Mouse (Mus musculus) heart, adult 9 months (tissue): ENCODE measurements around the gene Eps8l3.

Source experiments
- DNase-seq, 2 experiments: peaks; one replicate each; pipeline ENCODE4 v3.0.0; 2022; ENCODE audit warnings: low spot score in 2 of 2

The Eps8l3 gene

DNA sequence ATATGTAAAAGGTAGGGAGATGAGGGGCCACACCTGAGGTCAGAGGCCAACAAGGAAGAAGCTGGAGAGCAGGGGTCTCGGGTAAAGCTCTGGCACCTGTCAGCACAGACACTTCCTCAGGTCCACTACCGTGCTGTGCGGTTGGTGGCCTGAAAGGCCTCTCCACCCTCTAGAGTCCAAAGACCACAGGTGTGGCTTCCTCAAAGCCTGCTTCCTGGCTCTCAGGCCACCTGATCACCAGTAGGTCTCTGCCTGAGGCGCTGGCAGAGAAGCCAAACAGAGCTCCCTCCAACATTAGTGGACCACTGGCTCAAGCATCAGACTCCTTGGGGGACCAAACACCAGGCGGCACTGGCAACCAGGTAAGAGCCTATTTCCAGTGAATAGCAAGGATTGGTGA, at the start of gene Eps8l3:
Gene Eps8l3, plus strand, starts transcription at position 225 of the 400 bp plus-strand sequence.
- DNase-seq, result no peak

- DNase-seq, result no peak
Observed at GRCm38 (mm10) chr3:107827873-107828405, 49.1 kb upstream of the Eps8l3 start.

GRCm38 (mm10) chr3:107828518-107828917, 48.5 kb upstream of the Eps8l3 start:
- DNase-seq, result peak in 1 of 2 experiments; percentile 60

GRCm38 (mm10) chr3:107828997-107829396, 48.0 kb upstream of the Eps8l3 start:
- no peak for DNase-seq

DNA sequence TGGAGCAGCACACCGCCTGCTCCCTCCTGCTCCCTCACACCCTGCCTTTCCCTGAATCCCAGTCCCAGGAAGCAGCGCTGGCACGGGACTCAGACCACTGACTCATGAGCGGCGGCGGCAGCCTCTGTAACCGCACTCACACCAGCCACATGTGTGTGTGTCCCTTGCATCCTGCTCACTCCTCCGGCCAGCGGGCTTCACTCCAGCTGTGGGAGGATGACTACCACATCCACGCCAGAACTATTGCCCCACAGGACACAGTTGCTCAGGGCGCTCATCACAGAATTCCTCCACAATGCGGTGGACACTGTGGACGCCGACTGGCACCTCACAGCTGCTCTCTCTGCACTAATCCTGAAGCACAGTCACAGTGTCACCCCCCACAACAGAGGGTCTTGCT, 47.4 kb upstream of the Eps8l3 start:
- peak; percentile 79 to 84 for DNase-seq

- DNase-seq, result peak in 1 of 2 experiments; percentile 65
Observed at GRCm38 (mm10) chr3:107831875-107832554, 45.0 kb upstream of the Eps8l3 start.

DNA sequence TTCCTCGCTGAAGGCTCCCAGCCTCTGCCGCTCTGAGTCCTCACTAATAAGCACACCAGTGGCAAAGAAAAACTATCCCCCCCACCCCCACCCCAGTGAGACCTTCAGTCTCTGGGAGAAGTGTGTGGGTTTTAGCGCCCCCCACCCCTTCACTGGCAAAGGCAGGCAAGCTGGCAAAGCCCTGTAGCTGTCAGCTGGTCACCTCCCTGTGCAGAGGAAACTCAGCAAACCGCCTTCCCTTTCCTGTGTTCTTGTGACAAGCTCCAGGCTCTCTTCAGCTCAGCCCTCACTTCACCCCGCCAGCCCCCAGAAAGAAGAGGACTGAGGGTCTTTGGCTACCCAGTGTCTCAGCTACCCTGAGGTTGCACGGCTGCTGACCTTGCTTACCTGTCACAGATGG, 44.4 kb upstream of the Eps8l3 start:
- no peak for DNase-seq

DNA sequence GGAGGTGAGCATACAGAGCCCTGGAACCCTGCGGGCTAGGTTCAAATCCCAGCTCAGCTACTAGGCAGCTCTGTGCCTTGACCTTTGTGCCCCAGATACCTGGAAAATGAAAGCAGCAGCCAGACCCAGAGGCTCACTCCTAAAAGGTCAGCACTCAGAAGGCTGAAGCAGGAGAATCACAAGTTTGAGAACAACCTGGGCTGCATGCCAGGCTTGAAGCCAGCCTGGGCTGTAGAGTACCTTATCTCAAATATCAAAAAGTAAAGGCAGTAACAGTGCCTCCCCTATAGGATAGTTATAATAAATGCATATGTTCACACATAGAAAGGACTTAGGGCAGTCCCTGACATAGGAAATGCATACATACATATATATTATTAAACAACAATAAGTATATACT, 43.7 kb upstream of the Eps8l3 start:
- no peak for DNase-seq

DNA sequence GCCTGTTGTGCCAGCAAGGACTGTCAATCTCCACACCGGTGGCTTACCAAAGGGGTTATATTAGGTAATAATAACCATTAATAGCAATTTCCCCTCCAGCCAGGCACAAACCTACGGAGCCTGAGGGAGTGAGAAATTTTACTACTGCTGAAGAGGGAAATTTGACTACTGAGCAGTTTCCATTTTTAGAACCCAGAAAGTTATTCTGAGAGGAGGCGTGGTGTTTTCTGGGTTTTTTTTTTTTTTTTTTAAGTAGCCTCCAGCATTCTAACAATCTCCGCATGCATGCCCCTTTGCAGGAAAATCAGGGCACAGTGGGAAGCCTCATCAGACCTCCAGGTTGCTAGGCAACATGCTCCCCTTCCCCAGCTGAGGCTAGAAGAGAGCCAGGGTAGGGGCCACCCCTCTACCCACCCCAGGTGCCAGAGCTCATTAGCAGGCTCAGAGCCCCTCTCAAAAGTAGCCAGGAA, 43.1 kb upstream of the Eps8l3 start:
- no peak for DNase-seq

DNA sequence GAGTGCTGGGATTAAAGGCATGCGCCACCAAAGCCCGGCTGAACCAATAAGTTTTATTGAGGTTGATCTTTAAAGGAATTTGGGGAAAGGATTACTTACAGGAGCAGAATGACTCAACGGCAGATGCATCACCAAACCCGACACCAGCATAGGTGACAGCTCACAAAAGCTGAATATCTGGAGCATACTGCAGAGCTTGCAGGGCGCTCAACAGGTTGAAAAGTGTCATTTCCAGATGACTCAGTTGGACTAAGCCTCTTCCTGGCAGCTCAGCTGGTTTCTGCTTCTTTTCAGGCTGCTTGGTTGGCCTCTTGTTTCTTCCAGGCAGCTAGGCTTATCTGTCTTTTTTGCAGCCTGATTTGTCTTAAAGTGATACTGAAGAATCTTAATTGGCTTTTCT, 41.7 kb upstream of the Eps8l3 start:
- no peak for DNase-seq

DNA sequence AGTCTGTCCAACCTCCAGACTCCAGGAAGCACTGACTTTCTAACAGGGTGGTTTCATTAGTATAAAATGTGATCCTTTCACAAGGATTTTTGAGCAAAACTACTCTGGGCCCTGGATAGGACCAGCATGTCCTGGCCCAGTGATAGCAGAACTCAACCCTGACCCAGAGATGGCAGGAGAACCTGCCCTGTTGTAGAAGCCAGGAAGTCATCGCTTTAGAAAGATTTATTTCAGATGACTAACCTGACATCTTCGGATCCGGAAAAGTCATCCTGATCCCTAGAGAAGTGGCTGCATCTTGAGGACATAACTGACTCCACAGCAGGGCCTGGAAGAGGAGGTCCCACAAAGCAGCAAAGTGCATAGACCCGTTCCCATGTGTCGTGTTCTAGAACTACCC, 37.2 kb upstream of the Eps8l3 start:
- DNase-seq, result no peak

DNA sequence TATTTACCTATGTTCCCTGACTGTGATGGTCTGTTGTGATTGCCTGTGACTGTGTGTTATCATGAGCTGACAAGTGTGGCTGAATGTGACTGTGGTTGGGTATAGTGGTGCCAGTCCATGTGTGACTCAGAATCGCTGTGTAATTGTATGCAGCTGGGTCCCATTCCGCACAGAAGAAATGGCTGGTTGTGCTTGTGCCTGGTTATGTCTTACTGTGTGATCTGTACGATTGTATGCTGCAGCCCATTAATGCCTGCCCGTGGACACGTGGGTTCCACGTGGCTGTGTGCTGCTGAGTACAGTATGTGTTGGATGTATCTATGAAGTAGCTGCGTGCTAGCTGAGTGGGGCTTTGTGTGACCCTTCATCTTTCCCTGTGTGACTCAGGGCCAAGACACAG, 36.2 kb upstream of the Eps8l3 start:
- DNase-seq, result no peak

GRCm38 (mm10) chr3:107841370-107841769, 35.7 kb upstream of the Eps8l3 start:
- DNase-seq, result peak; percentile 78 to 87

- no peak for DNase-seq
Observed at GRCm38 (mm10) chr3:107843406-107843805, 33.6 kb upstream of the Eps8l3 start.

DNA sequence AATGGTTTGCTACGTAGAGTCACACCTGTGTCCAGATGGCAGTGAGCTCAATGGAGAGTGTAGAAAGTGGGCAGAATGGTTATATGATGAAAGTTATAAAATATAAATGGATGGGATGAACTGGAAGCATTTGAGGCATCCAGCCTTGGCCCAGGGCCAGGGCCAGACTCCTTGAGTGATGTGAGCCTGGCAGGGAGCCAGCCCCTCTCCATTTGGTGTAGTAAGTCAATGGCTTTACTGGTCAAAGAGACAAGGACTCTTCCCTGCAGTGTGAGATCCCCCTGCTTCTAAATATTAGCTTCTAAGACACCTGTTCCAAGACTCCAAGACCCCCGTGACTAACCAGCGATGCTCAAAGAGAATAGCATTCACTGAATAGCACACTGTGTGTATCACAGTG, 33.0 kb upstream of the Eps8l3 start:
- DNase-seq, result no peak

GRCm38 (mm10) chr3:107844499-107844898, 32.5 kb upstream of the Eps8l3 start:
- DNase-seq, result no peak

DNA sequence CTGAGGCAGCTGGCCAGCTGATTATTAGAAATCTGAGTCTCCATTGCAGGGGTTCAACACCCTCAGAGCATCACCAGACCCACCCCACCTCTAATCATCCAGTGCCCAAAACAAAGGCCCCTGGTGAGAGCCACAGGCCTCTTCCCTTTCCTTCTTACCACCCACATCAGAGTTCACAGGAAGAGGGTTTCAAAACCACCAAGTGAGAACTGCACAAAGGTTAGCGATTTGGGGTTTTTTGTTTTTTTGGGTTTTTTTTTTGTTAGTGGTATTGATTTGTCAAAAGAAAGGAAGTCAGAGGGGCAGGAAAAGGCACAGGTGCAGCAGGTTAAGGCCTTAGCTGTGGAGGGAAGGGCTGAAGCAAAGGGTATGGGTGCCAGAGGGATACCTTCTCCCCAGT, 30.9 kb upstream of the Eps8l3 start:
- DNase-seq, result no peak

GRCm38 (mm10) chr3:107846835-107847234, 30.2 kb upstream of the Eps8l3 start:
- DNase-seq, result no peak

DNA sequence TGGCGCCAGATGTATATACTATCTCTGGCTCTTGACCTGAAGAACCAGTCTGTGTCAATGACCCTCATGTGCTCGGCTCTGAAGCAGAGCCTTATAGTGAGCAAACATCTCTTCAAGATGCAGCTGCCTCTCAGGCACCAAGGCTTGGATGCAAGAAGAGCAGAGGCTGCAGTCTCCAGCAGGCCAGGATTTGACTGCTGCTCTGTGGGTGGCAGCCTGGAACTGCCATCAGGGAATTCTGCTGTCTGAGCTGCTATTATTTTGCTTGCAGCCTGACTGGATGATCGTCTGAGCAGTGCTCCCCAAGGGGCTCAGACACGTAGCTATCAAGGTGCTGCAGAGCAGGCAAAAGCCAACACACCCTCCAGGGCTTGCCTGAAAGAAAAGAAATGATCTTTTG, 28.9 kb upstream of the Eps8l3 start:
- no peak for DNase-seq

- DNase-seq, result peak in 1 of 2 experiments; percentile 57
Observed at GRCm38 (mm10) chr3:107849000-107849692, 27.9 kb upstream of the Eps8l3 start.

GRCm38 (mm10) chr3:107849693-107850031, 27.4 kb upstream of the Eps8l3 start:
- DNase-seq, result no peak

DNA sequence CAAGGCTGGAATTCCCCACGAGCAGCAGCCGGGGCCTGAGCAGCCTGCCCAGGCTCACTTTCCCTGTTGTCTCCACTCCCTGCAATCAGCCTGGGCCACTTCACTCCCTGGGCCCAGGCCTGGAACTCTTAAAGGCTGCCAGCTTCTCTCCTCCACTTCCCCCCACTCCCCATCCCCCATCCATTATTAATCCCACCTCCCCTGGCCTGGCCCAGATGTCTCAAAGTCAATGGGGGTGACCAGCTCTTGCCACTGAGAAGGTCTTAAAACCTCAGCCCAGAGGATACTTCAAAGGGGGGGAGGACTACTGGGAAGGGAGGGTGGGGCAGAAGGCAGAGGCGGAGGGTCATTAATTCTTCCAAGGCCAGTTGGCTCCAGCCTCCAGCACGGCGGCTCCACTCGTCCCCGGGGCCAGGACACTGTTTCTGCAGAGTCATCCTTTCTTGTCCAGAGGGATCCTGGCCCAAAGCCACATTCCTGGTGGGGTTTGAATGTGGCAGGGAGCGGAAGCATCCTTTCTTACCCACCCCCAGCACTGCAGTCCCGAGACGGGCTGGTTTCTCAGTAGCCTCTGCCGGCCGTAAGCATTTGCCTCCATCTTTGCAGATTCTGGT, 26.5 kb upstream of the Eps8l3 start:
- DNase-seq, result peak; percentile 82 to 84

GRCm38 (mm10) chr3:107852786-107853185, 24.2 kb upstream of the Eps8l3 start:
- DNase-seq, result no peak
